Mouse (Mus musculus) layer of hippocampus, adult 2 months (tissue): ENCODE results near the gene Frs2. TPM values are rescaled to one million over a fixed set of nuclear protein-coding genes. Genes with fewer than 3 reads are reported as not detected.
A peak's percentile ranks its signal among the peaks of the same experiment; 100 is the strongest.

Experiments used
- DNase-seq, 2 experiments: peaks; one replicate each; pipeline ENCODE4 v3.0.0; 2022; ENCODE audit warnings: low spot score in 2 of 2
- H3K27ac ChIP-seq: fragments of 200-600 bp; 2 replicates; pipeline ENCODE4 v1.8.1; 2022
- H3K4me3 ChIP-seq: fragments of 200-600 bp; 2 replicates; pipeline ENCODE4 v1.8.1; 2022; ENCODE audit warnings: mild to moderate bottlenecking
- CTCF ChIP-seq: fragments of 200-600 bp; conservative IDR thresholded peaks from 2 replicates; pipeline ENCODE4 v1.8.1; 2022; ENCODE audit warnings: antibody characterized with exemption, mild to moderate bottlenecking, moderate library complexity
- long read RNA-seq, 2 experiments: library from polyadenylated mRNA; stranded (forward); transcript quantifications; one replicate each; pipeline ENCODE4 v2.0.0; 2021; ENCODE audit warnings: borderline mapping rate in 2 of 2
- total RNA-seq, 2 experiments: library from RNA; stranded (reverse); gene quantifications; 2 replicates each; pipeline ENCODE4 v1.2.3; 2021

Frs2 gene
- total RNA-seq, result 10 to 100 TPM; 36.3 to 37.5 TPM
- long read RNA-seq, experiment 1, full-length matches to known transcripts, result 7 of 25 reads
- long read RNA-seq, experiment 1, partial matches to known transcripts, result 0 of 25 reads
- long read RNA-seq, experiment 1, other reads (novel, unspliced or antisense), result 18 of 25 reads
- long read RNA-seq, experiment 2, full-length matches to known transcripts, result 23 of 47 reads
- long read RNA-seq, experiment 2, partial matches to known transcripts, result 0 of 47 reads
- long read RNA-seq, experiment 2, other reads (novel, unspliced or antisense), result 24 of 47 reads

GRCm38 (mm10) chr10:117148361-117149003, at the start of gene Frs2:
Gene Frs2 (minus strand): TSS chr10:117148534.
- TF ChIP-seq CTCF, result no peak
- Histone ChIP-seq H3K27ac (peak within 1 kb of the TSS; percentile 95), H3K4me3 (peak within 1 kb of the TSS; percentile 89)
- DNase-seq, result peak; percentile 95 to 96

- no peak for TF ChIP-seq CTCF
- H3K4me3 ChIP-seq, result no peak overlapping the region
- H3K27ac ChIP-seq, result no peak overlapping the region
- DNase-seq, result no peak
Observed at GRCm38 (mm10) chr10:117196696-117197095, 48.4 kb upstream of the Frs2 start.

GRCm38 (mm10) chr10:117195748-117196147, 47.4 kb upstream of the Frs2 start:
- Histone ChIP-seq H3K27ac (no peak overlapping the region), H3K4me3 (no peak overlapping the region)
- TF ChIP-seq CTCF, result no peak
- no peak for DNase-seq

- Histone ChIP-seq H3K27ac (no peak overlapping the region), H3K4me3 (no peak overlapping the region)
- TF ChIP-seq CTCF, result no peak
- DNase-seq, result no peak
Observed at GRCm38 (mm10) chr10:117195005-117195404, 46.7 kb upstream of the Frs2 start.

- Histone ChIP-seq H3K4me3 (no peak overlapping the region), H3K27ac (no peak overlapping the region)
- TF ChIP-seq CTCF, result no peak
- no peak for DNase-seq
Observed at GRCm38 (mm10) chr10:117193364-117193763, 45.0 kb upstream of the Frs2 start.

- no peak overlapping the region for H3K27ac ChIP-seq
- H3K4me3 ChIP-seq, result no peak overlapping the region
- no peak for DNase-seq
- TF ChIP-seq CTCF, result no peak
Observed at GRCm38 (mm10) chr10:117185399-117186089, 37.2 kb upstream of the Frs2 start.

GRCm38 (mm10) chr10:117181098-117181497, 32.8 kb upstream of the Frs2 start:
- no peak for DNase-seq
- no peak for TF ChIP-seq CTCF
- H3K4me3 ChIP-seq, result no peak overlapping the region
- H3K27ac ChIP-seq, result no peak overlapping the region

GRCm38 (mm10) chr10:117174645-117175044, 26.3 kb upstream of the Frs2 start:
- Histone ChIP-seq H3K4me3 (no peak overlapping the region), H3K27ac (no peak overlapping the region)
- no peak for DNase-seq
- TF ChIP-seq CTCF, result no peak

GRCm38 (mm10) chr10:117173566-117174438, 25.5 kb upstream of the Frs2 start:
- no peak for TF ChIP-seq CTCF
- H3K27ac ChIP-seq, result no peak overlapping the region
- DNase-seq, result no peak
- no peak overlapping the region for H3K4me3 ChIP-seq

GRCm38 (mm10) chr10:117173111-117173510, 24.8 kb upstream of the Frs2 start:
- Histone ChIP-seq H3K4me3 (no peak overlapping the region), H3K27ac (no peak overlapping the region)
- TF ChIP-seq CTCF, result no peak
- DNase-seq, result no peak

GRCm38 (mm10) chr10:117172069-117172468, 23.7 kb upstream of the Frs2 start:
- DNase-seq, result no peak
- Histone ChIP-seq H3K27ac (no peak overlapping the region), H3K4me3 (no peak overlapping the region)
- no peak for TF ChIP-seq CTCF

- no peak overlapping the region for H3K4me3 ChIP-seq
- no peak for DNase-seq
- TF ChIP-seq CTCF, result no peak
- H3K27ac ChIP-seq, result no peak overlapping the region
Observed at GRCm38 (mm10) chr10:117166785-117167425, 18.6 kb upstream of the Frs2 start.

- no peak for TF ChIP-seq CTCF
- DNase-seq, result peak in 1 of 2 experiments; percentile 12
Observed at GRCm38 (mm10) chr10:117162662-117163061, 14.3 kb upstream of the Frs2 start.

More at GRCm38 (mm10) chr10:117162662-117163061, 14.3 kb upstream of the Frs2 start:
- H3K27ac ChIP-seq, result no peak overlapping the region
- H3K4me3 ChIP-seq, result no peak overlapping the region
